Mouse (Mus musculus): ENCODE measurements around the gene Abcb9. TPM values are rescaled to one million over a fixed set of nuclear protein-coding genes. Genes with fewer than 3 reads are reported as not detected.

The Abcb9 gene
- polyA plus RNA-seq, 1 experiment from 2014 or later = 6.7 TPM

GRCm38 (mm10) chr5:124100128-124101044 is 4.8 kb upstream of the Abcb9 start:
- ATAC-seq (ENCODE audit: low read depth) = no peak
- Histone ChIP-seq H3K4me2 (ENCODE audit: low read depth, low read length) (no peak overlapping the region), H3K9me3 (replicated peaks; ENCODE audit: control insufficient read depth, low read length) (no peaks in the 10 kb centered on the region), H3K9ac (ENCODE audit: low read depth, low read length) (no peak overlapping the region), H3K27ac (ENCODE audit: low read length) (no peak overlapping the region), H3K36me3 (ENCODE audit: control insufficient read depth, insufficient read depth) (no peaks in the 10 kb centered on the region), H3K4me3 (ENCODE audit: low read depth, low read length) (no peak overlapping the region), H3K27me3 (ENCODE audit: control insufficient read depth, insufficient read depth, low read depth, low read length) (no peaks in the 10 kb centered on the region), H3K4me1 (ENCODE audit: control insufficient read depth, low read depth, low read length) (peaks cover 2% of the 10 kb centered on the region)
- 78% methylated on average over 11 of the region's 11 CpGs for WGBS (ENCODE audit: insufficient replicate concordance)

DNA sequence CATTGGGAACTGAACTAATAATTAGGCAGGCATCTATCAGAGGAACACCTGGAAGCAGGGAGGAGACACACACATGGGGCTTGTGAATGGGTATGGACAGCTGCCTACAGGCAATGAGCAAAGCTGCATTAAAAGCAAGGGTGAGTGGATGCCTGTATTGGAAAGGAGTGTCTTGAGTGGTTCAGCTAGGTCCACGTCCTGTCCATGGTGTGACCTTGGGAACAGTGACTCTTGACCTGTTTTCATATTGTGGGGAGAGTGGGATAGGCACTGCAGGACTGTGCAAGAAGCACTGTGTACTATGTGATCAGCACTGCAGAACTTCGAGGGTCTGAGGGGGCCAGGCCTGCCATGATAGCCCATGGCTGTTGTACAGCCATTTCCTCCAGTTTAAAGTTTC is 3.3 kb upstream of the Abcb9 start:
- Histone ChIP-seq H3K4me3 (ENCODE audit: low read depth, low read length) (no peak overlapping the region), H3K36me3 (ENCODE audit: control insufficient read depth, insufficient read depth) (no peaks in the 10 kb centered on the region), H3K9me3 (replicated peaks; ENCODE audit: control insufficient read depth, low read length) (no peaks in the 10 kb centered on the region), H3K9ac (ENCODE audit: low read depth, low read length) (no peak overlapping the region), H3K27me3 (ENCODE audit: control insufficient read depth, insufficient read depth, low read depth, low read length) (no peaks in the 10 kb centered on the region), H3K4me1 (ENCODE audit: control insufficient read depth, low read depth, low read length) (peaks cover 17% of the 10 kb centered on the region), H3K4me2 (ENCODE audit: low read depth, low read length) (no peak overlapping the region), H3K27ac (ENCODE audit: low read length) (no peak overlapping the region)
- ATAC-seq (ENCODE audit: low read depth) = no peak
- WGBS (ENCODE audit: insufficient replicate concordance) = 79% methylated on average over 2 of the region's 2 CpGs

DNA sequence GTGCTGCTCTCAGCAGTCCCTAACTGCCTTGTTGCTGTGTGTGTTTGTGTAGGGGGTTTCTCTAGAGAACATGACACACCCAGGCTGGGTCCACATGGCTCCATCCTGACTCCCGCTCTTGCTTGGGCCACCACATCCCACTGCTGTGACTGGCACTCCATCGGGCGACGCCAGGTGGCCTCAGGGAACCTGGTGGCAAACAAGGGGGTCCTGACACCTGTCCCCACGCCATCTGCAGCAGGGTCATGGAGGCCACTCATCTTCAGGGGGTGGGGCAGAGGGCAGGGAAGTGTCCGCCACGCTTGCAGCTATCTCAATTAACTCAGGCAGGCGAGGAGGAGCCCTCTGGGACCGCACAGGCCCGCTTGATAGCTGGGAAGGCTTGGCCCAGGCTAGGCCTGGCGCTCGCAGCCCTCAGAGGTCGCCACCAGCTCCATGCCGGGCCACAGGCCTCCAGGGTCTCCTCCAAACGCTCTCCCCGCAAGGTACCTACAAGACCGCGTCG is 469 bp downstream of the Abcb9 start:
- H3K4me2 ChIP-seq (ENCODE audit: low read depth, low read length) = peak overlapping the region; percentile 97
- no peaks in the 10 kb centered on the region for H3K9me3 ChIP-seq (replicated peaks; ENCODE audit: control insufficient read depth, low read length)
- H3K9ac ChIP-seq (ENCODE audit: low read depth, low read length) = peak overlapping the region; percentile 88
- no peaks in the 10 kb centered on the region for H3K27me3 ChIP-seq (ENCODE audit: control insufficient read depth, insufficient read depth, low read depth, low read length)
- peak overlapping the region; percentile 94 for H3K27ac ChIP-seq (ENCODE audit: low read length)
- 6% methylated on average over 19 of the region's 19 CpGs for WGBS (ENCODE audit: insufficient replicate concordance)
- H3K4me3 ChIP-seq (ENCODE audit: low read depth, low read length) = peak overlapping the region; percentile 82
- H3K4me1 ChIP-seq (ENCODE audit: control insufficient read depth, low read depth, low read length) = peaks cover 50% of the 10 kb centered on the region
- ATAC-seq (ENCODE audit: low read depth) = peak; percentile 75
- H3K36me3 ChIP-seq (ENCODE audit: control insufficient read depth, insufficient read depth) = no peaks in the 10 kb centered on the region

- Histone ChIP-seq H3K4me1 (ENCODE audit: control insufficient read depth, low read depth, low read length) (peaks cover 50% of the 10 kb centered on the region), H3K4me3 (ENCODE audit: low read depth, low read length) (peak overlapping the region; percentile 82), H3K27me3 (ENCODE audit: control insufficient read depth, insufficient read depth, low read depth, low read length) (no peaks in the 10 kb centered on the region), H3K27ac (ENCODE audit: low read length) (peak overlapping the region; percentile 85), H3K36me3 (ENCODE audit: control insufficient read depth, insufficient read depth) (no peaks in the 10 kb centered on the region; the same call in none of the 2 replicates), H3K4me2 (ENCODE audit: low read depth, low read length) (peak overlapping the region; percentile 97), H3K9ac (ENCODE audit: low read depth, low read length) (peak overlapping the region; percentile 51), H3K9me3 (replicated peaks; ENCODE audit: control insufficient read depth, low read length) (no peaks in the 10 kb centered on the region)
- 74% methylated on average over 12 of the region's 12 CpGs for WGBS (ENCODE audit: insufficient replicate concordance)
- no peak for ATAC-seq (ENCODE audit: low read depth)
Observed at GRCm38 (mm10) chr5:124093852-124094604, 1.6 kb downstream of the Abcb9 start.

DNA sequence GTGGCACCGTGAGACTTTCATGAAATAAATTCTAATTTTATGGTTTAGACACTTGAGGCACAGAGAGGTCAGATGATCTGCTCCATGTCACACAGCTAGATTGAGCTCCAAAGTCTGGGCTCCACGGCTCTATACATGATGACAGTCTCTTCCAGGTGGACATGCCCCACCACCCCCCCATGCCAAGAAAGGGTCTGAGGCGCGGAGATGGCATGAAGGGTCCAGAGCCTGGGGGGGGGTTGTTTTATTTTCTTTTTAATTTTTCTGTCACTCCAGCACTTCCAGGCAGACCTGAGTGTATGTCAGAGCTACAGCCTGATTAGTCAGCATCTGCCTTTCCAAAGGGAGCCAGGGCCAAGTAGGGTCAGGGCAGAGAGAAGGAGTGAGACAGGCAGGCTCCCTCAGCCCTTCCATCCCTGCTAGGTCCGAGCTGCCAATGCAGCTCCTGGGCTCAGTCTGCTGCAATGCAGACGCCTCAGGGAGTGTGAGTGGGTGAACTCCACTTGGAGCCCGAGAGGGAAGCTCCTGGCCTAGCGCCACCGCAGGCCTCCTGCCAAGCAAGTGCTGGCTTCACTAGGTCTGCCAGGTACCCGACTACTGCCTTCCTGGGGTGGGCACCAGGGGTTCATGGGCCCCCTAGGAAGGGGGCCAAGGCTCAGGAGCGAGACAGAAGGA is 2.3 kb downstream of the Abcb9 start:
- Histone ChIP-seq H3K9ac (ENCODE audit: low read depth, low read length) (0 out of 2 replicates have a peak overlapping the region, but pooled peaks have one; percentile 18), H3K4me3 (ENCODE audit: low read depth, low read length) (no peak overlapping the region), H3K27ac (ENCODE audit: low read length) (peak overlapping the region; percentile 85), H3K36me3 (ENCODE audit: control insufficient read depth, insufficient read depth) (no peaks in the 10 kb centered on the region; the same call in none of the 2 replicates), H3K4me1 (ENCODE audit: control insufficient read depth, low read depth, low read length) (peaks cover 50% of the 10 kb centered on the region), H3K9me3 (replicated peaks; ENCODE audit: control insufficient read depth, low read length) (no peaks in the 10 kb centered on the region), H3K4me2 (ENCODE audit: low read depth, low read length) (peak overlapping the region; percentile 97; the same call in 1 of the 2 replicates), H3K27me3 (ENCODE audit: control insufficient read depth, insufficient read depth, low read depth, low read length) (no peaks in the 10 kb centered on the region)
- WGBS (ENCODE audit: insufficient replicate concordance) = 78% methylated on average over 11 of the region's 11 CpGs
- ATAC-seq (ENCODE audit: low read depth) = no peak

GRCm38 (mm10) chr5:124091951-124092406 is 3.6 kb downstream of the Abcb9 start:
- peak overlapping the region; percentile 52 for H3K4me2 ChIP-seq (ENCODE audit: low read depth, low read length)
- H3K9me3 ChIP-seq (replicated peaks; ENCODE audit: control insufficient read depth, low read length) = no peaks in the 10 kb centered on the region
- peak overlapping the region; percentile 85 for H3K27ac ChIP-seq (ENCODE audit: low read length)
- no peaks in the 10 kb centered on the region; the same call in none of the 2 replicates for H3K36me3 ChIP-seq (ENCODE audit: control insufficient read depth, insufficient read depth)
- peak overlapping the region; percentile 16 for H3K4me3 ChIP-seq (ENCODE audit: low read depth, low read length)
- peak overlapping the region; percentile 17 for H3K9ac ChIP-seq (ENCODE audit: low read depth, low read length)
- WGBS (ENCODE audit: insufficient replicate concordance) = 16% methylated on average over 9 of the region's 9 CpGs
- peak; percentile 76 for ATAC-seq (ENCODE audit: low read depth)
- H3K27me3 ChIP-seq (ENCODE audit: control insufficient read depth, insufficient read depth, low read depth, low read length) = no peaks in the 10 kb centered on the region
- H3K4me1 ChIP-seq (ENCODE audit: control insufficient read depth, low read depth, low read length) = peaks cover 50% of the 10 kb centered on the region

DNA sequence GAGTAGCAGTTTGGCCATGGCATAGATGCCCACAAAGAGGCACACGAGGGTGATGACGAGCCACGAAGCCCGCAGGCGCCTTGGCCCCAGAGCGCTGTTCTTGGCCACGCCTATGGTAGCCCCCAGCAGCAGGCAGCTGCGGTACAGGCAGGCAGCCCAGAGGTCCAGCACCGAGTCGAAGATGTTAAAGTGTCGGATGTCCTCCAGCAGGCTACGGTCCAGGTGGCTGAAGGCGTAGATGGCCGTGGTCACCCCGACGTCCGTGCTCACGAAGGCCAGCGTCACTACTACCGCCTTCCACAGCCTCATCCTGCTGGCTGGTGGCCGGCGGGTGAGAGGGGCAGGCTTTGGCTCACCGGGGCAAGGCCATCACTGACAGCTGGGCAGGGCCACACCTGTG is 5.7 kb downstream of the Abcb9 start:
- no peaks in the 10 kb centered on the region for H3K9me3 ChIP-seq (replicated peaks; ENCODE audit: control insufficient read depth, low read length)
- no peak overlapping the region for H3K9ac ChIP-seq (ENCODE audit: low read depth, low read length)
- H3K27ac ChIP-seq (ENCODE audit: low read length) = no peak overlapping the region
- 87% methylated on average over 23 of the region's 23 CpGs for WGBS (ENCODE audit: insufficient replicate concordance)
- H3K36me3 ChIP-seq (ENCODE audit: control insufficient read depth, insufficient read depth) = no peaks in the 10 kb centered on the region; the same call in none of the 2 replicates
- no peaks in the 10 kb centered on the region for H3K27me3 ChIP-seq (ENCODE audit: control insufficient read depth, insufficient read depth, low read depth, low read length)
- ATAC-seq (ENCODE audit: low read depth) = no peak
- no peak overlapping the region for H3K4me2 ChIP-seq (ENCODE audit: low read depth, low read length)
- H3K4me3 ChIP-seq (ENCODE audit: low read depth, low read length) = no peak overlapping the region
- peaks cover 43% of the 10 kb centered on the region for H3K4me1 ChIP-seq (ENCODE audit: control insufficient read depth, low read depth, low read length)

- peaks cover 15% of the 10 kb centered on the region for H3K4me1 ChIP-seq (ENCODE audit: control insufficient read depth, low read depth, low read length)
- 72% methylated on average over 4 of the region's 4 CpGs for WGBS (ENCODE audit: insufficient replicate concordance)
- no peaks in the 10 kb centered on the region; the same call in none of the 2 replicates for H3K36me3 ChIP-seq (ENCODE audit: control insufficient read depth, insufficient read depth)
- H3K4me3 ChIP-seq (ENCODE audit: low read depth, low read length) = no peak overlapping the region
- no peaks in the 10 kb centered on the region for H3K27me3 ChIP-seq (ENCODE audit: control insufficient read depth, insufficient read depth, low read depth, low read length)
- no peak overlapping the region for H3K9ac ChIP-seq (ENCODE audit: low read depth, low read length)
- H3K27ac ChIP-seq (ENCODE audit: low read length) = no peak overlapping the region
- H3K4me2 ChIP-seq (ENCODE audit: low read depth, low read length) = no peak overlapping the region
- ATAC-seq (ENCODE audit: low read depth) = no peak
- no peaks in the 10 kb centered on the region for H3K9me3 ChIP-seq (replicated peaks; ENCODE audit: control insufficient read depth, low read length)
Observed at GRCm38 (mm10) chr5:124086876-124087275, 8.7 kb downstream of the Abcb9 start.

Data from liver, embryonic 16.5 days (tissue).